Mouse (Mus musculus): ENCODE data around the gene Pabpn1l. TPM values are rescaled to one million over a fixed set of nuclear protein-coding genes. Genes with fewer than 3 reads are reported as not detected.
"Not testable (repeated sequence)": the region's sequence is repeated elsewhere in the genome, so short reads cannot be mapped to it uniquely, and the experiment has no call there.

Gene Pabpn1l
- polyA plus RNA-seq, 1 experiment from 2014 or later: not detected

DNA sequence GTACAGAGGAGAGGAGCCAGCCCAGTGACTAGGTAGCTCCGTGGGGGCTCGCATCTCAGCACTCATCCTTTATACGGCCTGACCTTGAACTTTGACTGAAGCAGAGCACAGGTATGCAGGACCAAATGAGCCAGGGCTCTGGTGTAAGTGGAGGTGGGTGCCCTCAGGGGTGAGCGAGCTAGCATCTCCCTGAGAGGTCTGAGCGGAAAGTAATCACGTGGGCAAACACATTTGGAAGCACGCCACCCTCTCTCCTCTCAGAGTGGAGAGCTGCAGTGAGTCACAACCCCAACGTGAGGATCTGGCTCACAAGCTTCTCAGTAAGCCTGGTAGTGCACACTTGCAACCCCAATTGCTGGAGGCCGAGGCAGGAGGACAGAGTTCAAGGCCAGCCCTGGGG, 19.5 kb upstream of the Pabpn1l start:
- no peak overlapping the region for H3K4me3 ChIP-seq
- WGBS: 78% methylated on average over 9 of the region's 9 CpGs
- H3K4me1 ChIP-seq: peaks cover 31% of the 10 kb centered on the region
- no peak for ATAC-seq (ENCODE audit: low FRiP score)
- no peaks in the 10 kb centered on the region for H3K9me3 ChIP-seq (replicated peaks)
- no peak overlapping the region for H3K4me2 ChIP-seq (replicated peaks)
- no peak overlapping the region for H3K9ac ChIP-seq
- no peak overlapping the region for H3K27ac ChIP-seq
- no peaks in the 10 kb centered on the region for H3K27me3 ChIP-seq
- peaks cover 53% of the 10 kb centered on the region for H3K36me3 ChIP-seq

DNA sequence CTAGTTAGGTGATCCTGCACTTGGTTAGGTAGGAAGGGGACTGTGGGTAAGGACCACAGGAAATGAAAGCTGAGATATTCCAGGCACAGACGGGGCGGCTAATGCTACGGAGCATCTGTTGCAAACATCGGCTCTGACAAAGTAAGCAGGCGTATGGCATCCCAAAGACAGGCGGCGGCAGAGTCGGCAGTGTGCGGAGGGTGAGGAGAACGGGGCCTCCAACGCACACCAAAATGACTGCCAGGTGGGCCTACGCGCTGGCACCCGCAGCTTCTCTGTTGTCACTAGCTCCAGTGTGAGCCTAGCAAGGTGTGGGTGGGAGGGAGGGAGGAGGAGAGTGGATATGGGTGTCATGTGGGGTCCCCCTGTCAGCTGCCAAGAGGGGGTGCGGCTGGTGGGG, 18.9 kb upstream of the Pabpn1l start:
- Histone ChIP-seq H3K36me3 (peaks cover 49% of the 10 kb centered on the region), H3K27me3 (no peaks in the 10 kb centered on the region), H3K27ac (no peak overlapping the region), H3K4me2 (replicated peaks) (no peak overlapping the region), H3K9me3 (replicated peaks) (no peaks in the 10 kb centered on the region), H3K9ac (no peak overlapping the region), H3K4me3 (no peak overlapping the region), H3K4me1 (peaks cover 31% of the 10 kb centered on the region)
- ATAC-seq (ENCODE audit: low FRiP score): no peak
- 77% methylated on average over 15 of the region's 15 CpGs for WGBS

DNA sequence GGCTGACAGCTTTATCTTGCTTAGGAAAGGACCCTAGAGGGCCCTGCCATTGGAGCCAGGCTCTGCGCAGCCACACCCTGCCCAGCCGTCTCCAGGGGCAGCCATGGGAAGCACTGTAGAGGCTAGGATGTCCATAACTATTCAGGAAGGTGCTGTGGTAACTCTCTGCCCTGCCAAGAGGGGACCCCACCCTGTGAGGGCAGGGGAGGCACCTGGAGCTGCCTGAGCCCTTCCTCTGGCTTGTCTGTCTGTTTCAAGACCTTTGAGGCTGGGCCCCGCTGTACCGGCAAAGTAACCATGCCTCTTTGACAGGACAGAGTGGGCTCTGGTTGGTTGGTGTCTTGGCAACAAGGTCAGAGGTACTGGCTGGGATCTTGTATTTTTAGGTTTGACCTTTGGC, 18.3 kb upstream of the Pabpn1l start:
- Histone ChIP-seq H3K27me3 (no peaks in the 10 kb centered on the region), H3K27ac (no peak overlapping the region), H3K4me1 (peaks cover 31% of the 10 kb centered on the region), H3K9ac (no peak overlapping the region), H3K4me3 (no peak overlapping the region), H3K36me3 (peaks cover 47% of the 10 kb centered on the region), H3K4me2 (replicated peaks) (no peak overlapping the region), H3K9me3 (replicated peaks) (no peaks in the 10 kb centered on the region)
- 80% methylated on average over 4 of the region's 4 CpGs for WGBS
- ATAC-seq (ENCODE audit: low FRiP score): no peak

DNA sequence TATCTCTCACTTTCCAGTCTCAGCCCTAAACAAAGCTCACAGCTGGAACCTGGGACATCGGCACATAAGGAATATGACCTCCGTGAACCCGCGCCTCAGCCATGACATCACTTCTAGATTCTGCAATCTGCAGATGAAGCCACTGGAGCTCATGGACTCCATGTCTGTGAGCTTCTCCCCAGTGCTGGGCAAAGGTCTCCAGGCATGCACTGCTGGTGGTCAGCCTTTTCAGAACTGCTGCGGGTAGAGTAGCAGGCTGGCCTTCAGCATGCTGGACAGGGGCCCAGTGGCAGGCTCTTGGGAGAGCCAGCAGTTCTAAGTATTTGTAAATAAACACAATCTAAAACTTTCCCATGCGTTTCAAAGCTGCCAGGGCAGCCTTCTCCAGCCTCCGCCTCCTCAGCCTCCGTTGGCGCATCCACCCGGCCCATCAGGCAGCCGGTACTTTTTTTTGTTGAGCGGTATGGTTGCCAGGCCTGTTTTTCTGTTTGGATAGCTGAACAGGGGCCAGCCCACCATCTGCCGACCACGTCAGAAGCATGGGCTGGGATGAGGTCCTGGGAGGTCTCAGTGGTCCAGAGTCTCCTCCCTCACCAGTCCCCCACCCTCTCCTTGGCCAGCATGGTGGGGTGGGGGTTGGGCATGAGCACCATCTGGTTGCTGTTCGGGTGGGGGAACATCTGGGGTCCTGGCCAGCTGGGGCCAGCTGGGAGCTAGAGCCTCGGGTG, 17.1 kb upstream of the Pabpn1l start:
- Histone ChIP-seq H3K4me3 (no peak overlapping the region), H3K27ac (peak overlapping the region; percentile 73), H3K4me1 (peaks cover 35% of the 10 kb centered on the region), H3K4me2 (replicated peaks) (no peak overlapping the region), H3K9me3 (replicated peaks) (no peaks in the 10 kb centered on the region), H3K27me3 (peaks cover 2% of the 10 kb centered on the region; the same call in 1 of the 2 replicates), H3K9ac (no peak overlapping the region), H3K36me3 (peaks cover 55% of the 10 kb centered on the region)
- peak; percentile 55 for ATAC-seq (ENCODE audit: low FRiP score)
- WGBS: 33% methylated on average over 16 of the region's 16 CpGs

DNA sequence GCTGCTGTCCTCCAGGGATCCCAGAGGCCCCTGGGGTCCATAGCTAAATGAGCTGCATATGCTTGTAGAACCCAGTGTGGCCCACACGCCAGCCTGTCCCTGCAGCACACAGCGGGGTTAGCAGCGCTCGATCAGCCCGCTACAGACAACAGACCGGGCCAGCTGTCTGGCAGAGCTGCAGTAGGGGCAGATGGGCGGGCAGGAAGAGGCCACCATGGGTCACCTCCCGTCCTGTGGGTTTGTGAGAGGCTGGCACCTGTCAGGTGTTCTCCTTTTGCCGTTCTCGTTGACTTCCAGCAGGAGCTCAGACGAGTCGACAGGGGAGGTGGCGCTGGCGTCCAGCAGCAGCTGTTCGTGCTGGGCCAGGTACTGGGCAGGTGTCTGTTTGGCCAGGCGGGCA, 16.1 kb upstream of the Pabpn1l start:
- peaks cover 65% of the 10 kb centered on the region for H3K36me3 ChIP-seq
- 64% methylated on average over 16 of the region's 16 CpGs for WGBS

DNA sequence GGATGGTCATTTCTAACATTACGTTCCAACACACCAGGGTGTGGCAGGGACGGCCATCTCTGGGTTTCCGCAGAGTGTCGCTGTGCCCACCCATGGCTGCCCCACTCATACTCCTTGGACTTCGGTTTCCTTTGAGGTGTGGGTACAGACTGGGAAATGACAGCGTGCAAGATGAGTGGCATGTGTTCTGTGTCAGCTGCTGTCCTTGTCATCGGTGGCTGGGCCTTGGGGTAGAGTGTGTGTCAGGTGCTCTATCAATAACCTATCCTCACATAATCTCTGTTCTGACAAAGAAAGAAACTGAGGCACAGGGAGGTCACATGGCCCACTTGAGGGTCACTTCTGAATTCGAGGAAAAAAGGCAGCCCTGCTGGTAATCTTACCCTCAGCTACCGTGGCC, 14.7 kb upstream of the Pabpn1l start:
- ATAC-seq (ENCODE audit: low FRiP score): no peak
- H3K9ac ChIP-seq: no peak overlapping the region
- no peaks in the 10 kb centered on the region for H3K9me3 ChIP-seq (replicated peaks)
- H3K4me1 ChIP-seq: peaks cover 35% of the 10 kb centered on the region
- no peak overlapping the region for H3K4me2 ChIP-seq (replicated peaks)
- no peak overlapping the region for H3K4me3 ChIP-seq
- peaks cover 72% of the 10 kb centered on the region for H3K36me3 ChIP-seq
- H3K27ac ChIP-seq: no peak overlapping the region
- peaks cover 3% of the 10 kb centered on the region; the same call in 1 of the 2 replicates for H3K27me3 ChIP-seq
- 87% methylated on average over 9 of the region's 9 CpGs for WGBS

More for the DNA sequence above, 16.1 kb upstream of the Pabpn1l start:
- H3K9me3 ChIP-seq (replicated peaks): no peaks in the 10 kb centered on the region
- no peak for ATAC-seq (ENCODE audit: low FRiP score)
- H3K27ac ChIP-seq: peak overlapping the region; percentile 73; the same call in 1 of the 2 replicates
- 0 out of 2 replicates have a peak overlapping the region, but pooled peaks have one; percentile 23 for H3K9ac ChIP-seq
- H3K4me1 ChIP-seq: peaks cover 35% of the 10 kb centered on the region
- no peak overlapping the region for H3K4me2 ChIP-seq (replicated peaks)
- H3K4me3 ChIP-seq: no peak overlapping the region
- H3K27me3 ChIP-seq: peaks cover 3% of the 10 kb centered on the region; the same call in 1 of the 2 replicates

DNA sequence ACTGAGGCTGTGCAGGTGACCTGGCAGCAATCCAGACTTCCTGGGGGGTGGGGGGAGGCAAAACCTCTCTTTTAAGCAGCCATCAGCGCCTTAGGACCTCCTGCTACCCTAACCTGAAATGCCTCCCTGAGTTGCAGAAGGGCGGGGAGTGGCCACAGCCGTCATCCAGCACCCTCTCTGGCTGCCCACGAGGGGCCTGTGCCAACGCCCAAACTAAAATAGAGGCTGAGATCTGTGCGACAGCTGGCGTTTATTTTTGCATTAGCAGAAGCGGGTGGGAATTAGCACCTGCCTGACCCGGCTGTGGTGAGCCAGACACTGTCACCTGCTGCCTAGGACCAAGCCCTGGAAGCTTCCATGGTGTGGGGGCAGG, 14.2 kb upstream of the Pabpn1l start:
- Histone ChIP-seq H3K4me3 (no peak overlapping the region), H3K9me3 (replicated peaks) (no peaks in the 10 kb centered on the region), H3K4me1 (peaks cover 35% of the 10 kb centered on the region), H3K27me3 (peaks cover 3% of the 10 kb centered on the region; the same call in 1 of the 2 replicates), H3K9ac (no peak overlapping the region), H3K4me2 (replicated peaks) (no peak overlapping the region), H3K27ac (no peak overlapping the region), H3K36me3 (peaks cover 70% of the 10 kb centered on the region)
- no peak for ATAC-seq (ENCODE audit: low FRiP score)
- WGBS: 75% methylated on average over 9 of the region's 9 CpGs

DNA sequence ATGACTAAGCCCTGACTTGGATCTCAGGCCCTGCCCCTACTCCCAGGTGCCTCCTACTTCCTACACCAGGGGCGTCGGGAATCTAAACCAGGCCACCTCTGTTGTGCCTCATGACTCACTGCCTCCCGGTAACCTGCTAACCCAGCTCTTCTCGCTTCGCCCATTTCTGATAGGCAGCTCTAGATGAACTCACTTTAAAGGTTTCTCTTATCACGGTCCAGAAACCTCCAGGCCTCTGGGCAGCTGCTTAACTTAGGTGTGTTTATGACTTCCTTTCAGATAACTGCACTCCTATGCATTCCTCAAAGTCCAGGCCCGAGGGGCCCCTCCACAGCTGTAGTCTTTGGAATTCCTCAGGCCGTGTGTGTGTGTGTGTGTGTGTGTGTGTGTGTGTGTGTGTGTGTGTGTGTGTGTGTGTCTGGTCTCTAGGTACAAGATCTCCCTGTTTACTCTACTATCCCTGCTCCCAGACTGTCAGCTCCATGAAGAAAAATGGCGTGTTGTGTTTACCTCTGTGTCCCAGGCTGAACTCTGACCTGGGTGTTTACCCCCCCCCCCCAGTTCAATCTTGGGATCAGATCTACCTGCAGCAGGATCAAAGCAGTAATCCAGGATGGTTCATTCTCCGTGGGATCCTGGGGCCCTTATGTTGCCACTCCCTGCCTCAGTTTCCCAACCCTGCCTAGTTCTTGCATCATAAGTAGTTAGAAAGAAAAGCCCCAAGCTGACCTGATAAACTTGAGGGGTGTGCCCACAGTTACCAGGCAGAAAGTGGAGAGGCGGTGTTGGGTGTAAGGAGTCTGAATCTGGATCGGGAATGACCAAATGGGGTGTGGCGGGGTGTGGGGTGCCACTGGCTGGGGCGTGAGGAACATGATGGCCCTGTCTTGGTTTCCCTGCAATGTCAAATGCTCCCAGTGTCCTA, 13.6 kb upstream of the Pabpn1l start:
- Histone ChIP-seq H3K4me3 (no peak overlapping the region), H3K27me3 (peaks cover 3% of the 10 kb centered on the region; the same call in 1 of the 2 replicates), H3K4me1 (peaks cover 31% of the 10 kb centered on the region), H3K36me3 (peaks cover 67% of the 10 kb centered on the region), H3K9ac (no peak overlapping the region), H3K4me2 (replicated peaks) (no peak overlapping the region), H3K27ac (no peak overlapping the region), H3K9me3 (replicated peaks) (no peaks in the 10 kb centered on the region)
- no peak for ATAC-seq (ENCODE audit: low FRiP score)
- WGBS: 73% methylated on average over 14 of the region's 14 CpGs

DNA sequence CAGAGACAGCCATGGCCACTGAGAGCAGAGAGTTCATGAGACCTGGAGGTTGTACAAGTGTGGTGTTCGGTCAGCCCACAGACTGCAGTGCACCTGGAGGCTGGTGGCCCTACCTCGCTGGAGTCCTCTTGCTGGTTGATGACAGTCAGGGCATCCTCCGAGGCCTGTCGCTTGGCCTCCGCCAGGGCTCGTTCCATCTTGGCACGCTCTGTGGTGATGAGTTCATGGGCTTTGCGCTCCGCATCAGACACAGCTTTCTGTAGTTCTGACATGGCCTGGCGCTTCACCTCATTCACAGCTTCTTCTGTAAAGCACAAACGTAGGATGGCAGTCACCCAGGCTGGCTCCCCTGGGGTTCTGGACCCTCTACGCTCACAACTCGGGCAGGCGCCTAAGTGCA, 10.7 kb upstream of the Pabpn1l start:
- H3K4me3 ChIP-seq: no peak overlapping the region
- ATAC-seq (ENCODE audit: low FRiP score): no peak
- H3K27me3 ChIP-seq: peaks cover 7% of the 10 kb centered on the region; the same call in 1 of the 2 replicates
- peaks cover 60% of the 10 kb centered on the region for H3K36me3 ChIP-seq
- H3K9me3 ChIP-seq (replicated peaks): no peaks in the 10 kb centered on the region
- H3K27ac ChIP-seq: no peak overlapping the region
- no peak overlapping the region for H3K4me2 ChIP-seq (replicated peaks)
- peaks cover 13% of the 10 kb centered on the region; the same call in 1 of the 2 replicates for H3K4me1 ChIP-seq
- WGBS: 93% methylated on average over 14 of the region's 14 CpGs
- H3K9ac ChIP-seq: no peak overlapping the region

DNA sequence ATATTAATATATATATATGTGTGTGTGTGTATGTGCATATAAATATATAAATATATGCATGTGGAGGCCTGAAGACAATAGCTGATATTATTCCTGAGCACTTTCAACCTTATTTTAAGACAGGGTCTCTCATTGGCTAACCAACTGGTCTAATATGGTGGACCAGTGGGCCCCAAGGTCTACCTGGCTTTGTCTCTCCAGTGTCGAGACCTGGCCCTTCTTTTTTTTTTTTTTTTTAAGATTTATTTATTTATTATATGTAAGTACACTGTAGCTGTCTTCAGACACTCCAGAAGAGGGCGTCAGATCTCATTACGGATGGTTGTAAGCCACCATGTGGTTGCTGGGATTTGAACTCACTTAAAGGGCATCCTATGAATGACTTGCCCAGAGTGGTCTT, 9.6 kb upstream of the Pabpn1l start:
- Histone ChIP-seq H3K36me3 (peaks cover 51% of the 10 kb centered on the region), H3K4me1 (peaks cover 12% of the 10 kb centered on the region; the same call in 1 of the 2 replicates)
- not testable (repeated sequence) for H3K27ac ChIP-seq; ATAC-seq (ENCODE audit: low FRiP score); H3K9me3 ChIP-seq (replicated peaks); H3K9ac ChIP-seq; H3K4me3 ChIP-seq; H3K27me3 ChIP-seq; H3K4me2 ChIP-seq (replicated peaks)
- 67% methylated on average over 3 of the region's 3 CpGs for WGBS

DNA sequence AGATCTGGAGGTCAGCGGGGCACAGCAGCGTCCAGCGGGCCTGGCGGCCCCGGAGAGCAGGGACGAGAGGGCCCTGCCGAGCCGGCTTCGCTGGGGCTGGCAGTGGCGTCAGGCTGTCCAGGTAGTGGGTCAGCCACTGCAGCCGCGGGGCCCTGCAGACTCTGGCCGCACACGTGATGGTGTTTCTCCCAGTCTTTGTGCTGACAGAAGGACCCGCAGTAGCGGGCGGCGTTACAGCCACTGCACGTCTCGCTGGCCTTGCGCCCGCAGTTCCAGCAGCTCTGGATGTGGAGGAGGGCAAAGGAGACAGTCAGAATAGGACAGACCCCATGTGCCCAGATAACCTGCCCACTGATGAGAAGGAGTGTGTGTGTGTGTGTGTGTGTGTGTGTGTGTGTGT, 8.2 kb upstream of the Pabpn1l start:
- Histone ChIP-seq H3K4me3 (no peak overlapping the region), H3K27ac (no peak overlapping the region), H3K9ac (no peak overlapping the region), H3K9me3 (replicated peaks) (no peaks in the 10 kb centered on the region), H3K4me1 (peaks cover 12% of the 10 kb centered on the region; the same call in 1 of the 2 replicates), H3K27me3 (peaks cover 7% of the 10 kb centered on the region; the same call in 1 of the 2 replicates), H3K4me2 (replicated peaks) (peak overlapping the region; percentile 24; the same call in 1 of the 2 replicates), H3K36me3 (peaks cover 43% of the 10 kb centered on the region)
- ATAC-seq (ENCODE audit: low FRiP score): no peak
- 51% methylated on average over 22 of the region's 22 CpGs for WGBS

DNA sequence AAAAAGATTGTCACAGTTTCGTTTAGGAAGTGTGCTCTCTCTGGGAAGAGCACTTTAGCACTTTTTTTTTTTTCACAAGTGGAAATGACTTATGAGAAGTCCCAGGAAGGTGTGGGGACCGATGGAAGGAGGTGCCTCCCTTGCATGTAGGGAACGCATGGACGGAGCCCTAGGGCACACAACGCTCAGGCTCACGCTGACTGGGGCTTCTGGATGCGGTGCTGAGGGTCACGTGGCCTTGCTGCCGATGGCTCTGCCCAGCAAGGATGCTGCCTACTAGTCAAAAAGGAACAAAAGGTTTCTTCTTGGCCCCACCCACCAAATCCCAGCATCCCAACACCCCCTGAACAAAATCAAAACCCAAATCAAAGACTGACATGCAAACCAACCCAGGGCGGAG, 6.8 kb upstream of the Pabpn1l start:
- ATAC-seq (ENCODE audit: low FRiP score): no peak
- WGBS: 18% methylated on average over 10 of the region's 10 CpGs

More for the DNA sequence above, 6.8 kb upstream of the Pabpn1l start:
- no peaks in the 10 kb centered on the region for H3K9me3 ChIP-seq (replicated peaks)
- peaks cover 11% of the 10 kb centered on the region; the same call in 1 of the 2 replicates for H3K4me1 ChIP-seq
- peaks cover 30% of the 10 kb centered on the region for H3K36me3 ChIP-seq
- H3K4me2 ChIP-seq (replicated peaks): no peak overlapping the region
- H3K9ac ChIP-seq: no peak overlapping the region
- peaks cover 5% of the 10 kb centered on the region; the same call in 1 of the 2 replicates for H3K27me3 ChIP-seq
- H3K27ac ChIP-seq: no peak overlapping the region
- no peak overlapping the region for H3K4me3 ChIP-seq
